Mouse (Mus musculus): ENCODE measurements around the gene Il31ra.

Il31ra gene

GRCm38 (mm10) chr13:112594260-112594659 is at the start of gene Il31ra:
TSS of gene Il31ra (minus strand) at chr13:112594360.
- WGBS: 98% methylated on average over 5 of the region's 8 CpGs

GRCm38 (mm10) chr13:112642897-112643296 is 48.7 kb upstream of the Il31ra start:
- WGBS: 76% methylated on average over 3 of the region's 3 CpGs

DNA sequence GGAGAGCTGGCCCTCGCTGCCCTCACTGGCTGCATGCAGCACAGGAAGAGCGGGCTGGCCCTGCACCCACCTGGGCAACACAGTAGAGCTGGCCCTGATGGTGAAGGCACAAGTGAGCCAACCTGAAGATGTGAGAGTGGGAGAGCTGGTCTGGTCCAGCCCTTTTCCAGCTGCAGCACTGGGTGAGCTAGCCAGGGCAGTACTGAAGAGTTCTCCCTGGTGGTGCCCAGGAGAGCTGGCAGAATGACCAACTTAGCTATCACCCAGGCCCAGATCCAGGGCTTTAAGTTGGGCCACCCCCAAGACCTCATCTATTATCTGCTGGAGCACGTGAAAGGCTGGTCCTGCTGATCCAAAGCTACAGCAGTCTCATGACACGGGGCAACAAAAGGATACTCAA is 45.0 kb upstream of the Il31ra start:
- 72% methylated on average over 4 of the region's 4 CpGs for WGBS

DNA sequence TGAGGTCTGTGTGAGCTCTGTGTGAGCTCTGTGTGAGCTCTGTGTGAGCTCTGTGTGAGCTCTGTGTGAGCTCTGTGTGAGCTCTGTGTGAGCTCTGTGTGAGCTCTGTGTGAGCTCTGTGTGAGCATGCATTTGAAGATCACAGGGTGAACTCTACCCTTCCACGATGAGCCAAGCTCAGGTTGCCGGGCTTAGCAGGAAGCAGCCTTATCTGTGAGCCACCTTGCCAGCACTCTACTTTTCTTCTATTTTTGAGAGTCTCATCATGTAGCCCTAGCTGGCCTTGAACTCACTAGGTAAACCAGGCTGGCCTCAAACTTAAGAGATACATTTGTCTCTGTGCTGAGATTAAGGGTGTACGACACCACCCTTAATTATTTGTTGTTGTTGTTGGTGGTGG is 42.3 kb upstream of the Il31ra start:
- 77% methylated on average over 3 of the region's 3 CpGs for WGBS

DNA sequence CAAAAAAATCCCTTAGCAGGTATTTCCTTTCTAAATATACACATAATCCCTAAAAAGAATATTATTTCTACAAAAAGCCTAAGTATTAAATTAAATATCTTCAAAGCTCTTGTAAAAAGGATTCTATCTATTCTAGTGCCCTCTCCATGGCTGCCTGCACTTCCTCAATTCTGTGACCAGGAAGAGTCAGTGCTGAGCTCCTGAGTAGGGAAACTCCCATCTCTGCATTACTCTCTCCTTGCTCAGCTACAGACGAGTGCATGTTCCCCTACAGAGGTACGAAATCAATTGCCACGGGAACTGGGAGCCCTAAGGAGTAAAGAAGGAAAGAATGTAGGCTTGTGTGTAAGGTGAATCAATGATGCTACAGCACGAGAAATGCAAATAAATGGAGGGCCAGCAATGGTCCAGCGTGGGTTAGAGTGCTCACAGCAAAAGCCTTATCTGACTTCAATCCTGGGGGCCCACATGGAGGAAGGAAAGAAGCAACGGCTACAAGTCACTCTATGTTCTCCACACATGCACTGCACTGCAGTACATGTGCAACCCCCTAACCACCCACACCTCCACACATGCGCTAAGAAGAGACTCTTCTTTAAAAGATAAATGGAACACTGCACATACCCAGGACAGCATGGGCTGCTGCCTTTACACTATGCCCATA is 41.1 kb upstream of the Il31ra start:
- 76% methylated on average over 7 of the region's 7 CpGs for WGBS

- WGBS: 79% methylated on average over 3 of the region's 3 CpGs
These were observed 30.5 kb upstream of the Il31ra start for GRCm38 (mm10) chr13:112624622-112625021.

DNA sequence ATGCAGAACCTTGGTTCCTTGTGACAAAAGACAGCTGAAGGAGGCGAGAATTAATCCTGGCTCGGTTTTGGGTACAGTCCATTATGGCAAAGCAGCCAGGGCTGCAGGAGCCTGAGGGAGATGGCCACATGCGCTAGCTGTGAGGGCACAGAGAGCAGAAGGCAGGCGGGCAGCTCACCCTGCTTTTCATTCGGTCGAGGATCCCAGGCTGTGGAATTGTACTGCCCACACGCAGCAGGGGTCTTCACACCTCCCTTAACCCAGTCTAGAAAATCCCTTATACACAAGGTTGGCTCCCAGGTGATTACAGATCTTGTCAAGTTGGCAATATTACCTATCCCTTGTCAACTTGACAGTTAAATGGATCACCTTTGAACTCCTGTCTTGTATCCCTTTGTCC is 29.5 kb upstream of the Il31ra start:
- WGBS: 77% methylated on average over 7 of the region's 7 CpGs

DNA sequence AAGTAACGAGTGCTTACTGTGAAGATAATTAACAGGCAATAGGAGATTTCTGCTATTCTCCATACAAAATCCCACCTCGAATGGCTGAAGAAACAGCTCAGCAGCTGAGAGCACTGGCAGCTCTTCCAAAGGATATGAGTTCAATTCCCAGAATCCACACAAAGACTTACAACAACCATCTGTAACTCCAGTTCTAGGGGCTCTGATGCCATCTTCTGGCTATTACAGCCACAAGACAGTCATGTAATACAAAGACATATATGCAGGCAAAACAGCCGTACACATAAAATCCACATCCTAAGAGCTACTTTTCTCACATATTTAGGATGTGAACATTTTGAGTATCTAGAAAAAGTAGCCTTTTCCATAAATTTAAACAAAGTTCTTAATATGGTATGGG is 27.4 kb upstream of the Il31ra start:
- WGBS: 63% methylated on average over 3 of the region's 3 CpGs

- 90% methylated on average over 3 of the region's 3 CpGs for WGBS
These were observed 14.4 kb upstream of the Il31ra start for GRCm38 (mm10) chr13:112608606-112609005.

GRCm38 (mm10) chr13:112604411-112604810 is 10.3 kb upstream of the Il31ra start:
- 72% methylated on average over 4 of the region's 4 CpGs for WGBS

GRCm38 (mm10) chr13:112603839-112604238 is 9.7 kb upstream of the Il31ra start:
- 100% methylated on average over 1 of the region's 1 CpGs for WGBS

GRCm38 (mm10) chr13:112602607-112603006 is 8.4 kb upstream of the Il31ra start:
- WGBS: 94% methylated on average over 2 of the region's 2 CpGs

DNA sequence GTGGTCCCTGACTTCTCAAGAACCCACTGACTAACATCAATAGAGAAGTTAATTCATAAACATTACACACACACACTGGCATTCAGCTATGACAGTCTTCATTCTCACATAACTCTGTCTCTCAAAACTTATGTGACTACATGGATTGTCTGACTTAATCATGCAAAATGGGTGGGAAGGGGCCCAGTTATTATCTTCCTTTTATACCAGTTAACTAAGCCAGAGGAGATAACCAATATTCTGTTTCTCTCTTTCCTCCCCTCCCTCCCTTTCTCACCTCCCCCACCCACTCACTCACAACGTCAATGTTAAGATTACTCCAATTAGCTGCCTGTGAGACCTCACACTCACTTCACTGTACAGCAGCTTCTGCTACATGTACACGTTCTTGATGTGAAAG is 3.9 kb downstream of the Il31ra start:
- WGBS: 57% methylated on average over 2 of the region's 2 CpGs

DNA sequence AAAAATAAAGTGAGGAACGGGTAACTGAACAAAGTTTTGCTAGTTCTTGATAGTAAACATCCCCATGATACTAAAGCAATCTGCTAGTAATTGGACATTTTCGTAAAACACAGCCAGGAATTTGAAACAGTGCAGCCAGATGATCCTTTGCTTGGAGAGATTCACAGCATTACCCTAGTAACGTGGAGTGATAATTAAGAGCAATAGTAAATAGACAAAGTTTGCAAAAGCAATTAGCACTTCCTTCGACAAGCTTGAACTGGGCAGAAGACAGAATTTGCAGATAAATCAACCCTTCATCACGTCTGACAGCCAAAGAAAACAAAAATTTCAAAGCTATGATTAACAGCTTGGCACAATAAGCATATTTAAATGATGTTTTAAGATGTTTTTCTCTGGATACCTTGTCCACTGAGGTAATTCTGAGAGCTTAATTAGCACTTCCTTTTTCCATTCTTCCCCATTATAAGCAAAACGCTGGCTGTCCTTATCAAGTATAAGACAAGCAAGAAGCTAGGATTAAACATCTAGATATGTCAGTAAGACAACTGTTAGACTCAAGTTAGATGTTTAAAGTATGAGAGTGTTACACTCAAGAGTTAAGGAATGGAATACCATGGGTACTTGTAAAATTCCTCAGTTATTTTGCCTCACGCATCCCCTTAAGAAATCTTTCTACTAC is 9.5 kb downstream of the Il31ra start:
- 55% methylated on average over 7 of the region's 7 CpGs for whole genome bisulfite sequencing

- WGBS: 72% methylated on average over 8 of the region's 8 CpGs
These were observed 11.9 kb downstream of the Il31ra start for GRCm38 (mm10) chr13:112582291-112582690.

DNA sequence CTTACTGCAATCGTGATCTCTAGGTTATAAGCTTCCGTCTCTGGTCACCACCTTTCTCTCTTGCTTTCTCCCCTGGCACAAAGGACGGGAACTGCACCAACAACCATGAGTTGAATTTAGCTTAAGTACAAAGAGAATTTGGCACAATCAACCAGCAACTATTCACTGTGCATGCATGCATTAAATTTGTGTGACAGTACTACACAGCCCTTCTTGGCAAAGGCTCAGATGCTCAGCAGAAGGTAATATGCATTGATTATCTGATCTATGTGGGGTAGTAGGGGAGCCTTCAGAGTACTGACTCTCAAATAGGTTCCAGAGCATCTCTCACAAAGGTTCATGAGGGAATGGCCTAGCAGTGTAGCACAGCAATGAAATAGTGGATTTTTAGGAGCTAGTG is 12.4 kb downstream of the Il31ra start:
- 76% methylated on average over 3 of the region's 3 CpGs for WGBS

DNA sequence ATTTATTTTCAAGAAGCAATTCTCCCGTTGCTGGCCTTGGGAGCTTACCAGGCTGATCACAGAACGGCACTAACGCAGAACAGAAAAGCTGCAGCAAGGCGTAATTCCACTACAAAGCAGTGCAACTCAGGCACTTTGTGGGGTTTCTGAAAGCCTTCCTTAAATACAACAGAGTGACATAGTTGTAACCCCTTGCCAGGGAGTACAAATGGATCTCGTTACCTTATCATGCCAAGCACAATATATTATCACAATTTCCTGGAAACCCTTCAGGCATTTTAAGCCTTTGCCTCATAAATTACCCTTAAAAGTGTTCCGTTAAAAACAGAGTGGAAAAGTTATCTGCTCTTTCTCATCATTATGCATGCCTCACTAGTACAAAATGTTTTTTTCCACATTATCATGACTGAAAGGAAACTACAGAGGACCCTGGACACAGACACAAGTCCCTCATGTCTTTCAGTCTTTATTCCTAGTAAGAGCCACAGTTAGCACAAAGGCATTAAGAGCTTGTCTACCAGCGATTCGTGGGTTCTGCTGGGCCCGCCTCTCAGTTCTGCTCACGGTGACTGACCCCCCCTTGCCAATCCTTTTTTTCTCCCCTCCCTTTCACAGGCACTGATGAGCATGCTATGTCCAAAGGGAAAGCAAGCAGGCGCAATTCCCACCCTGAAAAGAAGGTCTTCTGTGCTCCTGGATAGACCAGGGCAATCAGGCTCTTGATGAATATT is 13.4 kb downstream of the Il31ra start:
- 50% methylated on average over 11 of the region's 11 CpGs for WGBS

GRCm38 (mm10) chr13:112578041-112578440 is 16.1 kb downstream of the Il31ra start:
- 90% methylated on average over 11 of the region's 11 CpGs for WGBS

DNA sequence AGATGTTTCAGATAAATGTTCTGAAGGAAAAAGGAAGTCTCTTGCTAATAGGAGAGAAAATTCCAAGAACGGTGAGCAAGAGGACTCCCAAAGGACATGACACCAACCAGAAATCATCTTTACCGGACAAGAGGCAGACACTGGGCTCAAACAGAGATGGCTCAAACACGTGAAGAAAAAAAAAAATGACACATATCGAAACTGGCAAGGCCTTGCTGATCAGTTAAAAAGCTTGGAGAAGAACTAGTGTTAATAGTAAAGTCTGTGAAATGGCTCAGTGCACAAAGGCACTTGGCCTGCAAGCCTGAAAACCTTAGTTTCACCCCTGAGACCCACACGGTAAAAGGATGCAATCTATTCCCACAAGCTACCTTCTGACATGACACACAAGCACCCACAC is 23.4 kb downstream of the Il31ra start:
- WGBS: 87% methylated on average over 5 of the region's 5 CpGs

GRCm38 (mm10) chr13:112569606-112570005 is 24.6 kb downstream of the Il31ra start:
- 74% methylated on average over 4 of the region's 4 CpGs for WGBS

DNA sequence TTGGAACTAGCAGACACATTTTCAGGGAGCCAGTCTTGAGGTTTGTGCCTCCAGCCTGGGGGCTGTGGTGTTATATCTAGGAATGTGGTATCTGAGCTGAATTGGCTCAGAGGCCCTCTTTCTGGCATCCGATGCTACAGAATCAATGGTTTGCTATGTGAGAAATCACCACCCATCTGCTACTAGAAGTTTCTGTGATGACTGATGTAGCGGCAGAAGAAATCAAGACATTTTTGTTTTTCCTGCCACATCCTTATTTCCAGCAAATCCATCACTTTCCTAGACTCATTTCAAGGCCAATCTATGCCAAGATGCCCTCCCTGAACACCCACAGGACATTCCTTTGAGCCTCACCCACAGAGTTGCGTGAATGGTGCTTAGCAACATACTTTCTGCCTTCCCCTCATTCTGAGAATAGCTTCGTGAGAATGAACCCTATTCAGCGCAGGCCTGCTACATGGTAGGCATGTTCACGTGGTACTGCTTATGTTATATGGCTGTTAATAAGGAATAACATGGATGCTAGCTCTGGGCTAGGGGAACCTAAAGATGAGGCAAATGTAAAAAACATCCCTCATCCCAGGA is 33.5 kb downstream of the Il31ra start:
- WGBS: 49% methylated on average over 6 of the region's 6 CpGs

GRCm38 (mm10) chr13:112556501-112556900 is 37.7 kb downstream of the Il31ra start:
- WGBS: 63% methylated on average over 2 of the region's 2 CpGs

All from cerebral cortex, adult 2 months (tissue).